Mouse (Mus musculus): ENCODE data around the gene Noc3l. TPM values are rescaled to one million over a fixed set of nuclear protein-coding genes. Genes with fewer than 3 reads are reported as not detected.

Noc3l gene
- total and polyA plus RNA-seq, 2 experiments from 2014 or later, result 2.5 to 6.4 TPM

GRCm38 (mm10) chr19:38798291-38798690 is 20.7 kb downstream of the Noc3l start:
- ATAC-seq (no peak), DNase-seq (ENCODE audit: low spot score) (no peak)
- Histone ChIP-seq H3K4me2 (ENCODE audit: low read depth, low read length) (no peak overlapping the region), H3K4me1 (ENCODE audit: insufficient read depth, low read length) (no peaks in the 10 kb centered on the region), H3K4me3 (ENCODE audit: low read length) (no peak overlapping the region), H3K9me3 (ENCODE audit: low read length) (no peaks in the 10 kb centered on the region), H3K27ac (no peak overlapping the region), H3K27me3 (ENCODE audit: insufficient read depth, low read length) (no peaks in the 10 kb centered on the region), H3K9ac (replicated peaks; ENCODE audit: low read length) (no peak overlapping the region), H3K36me3 (ENCODE audit: insufficient read depth, low read length) (peaks cover 51% of the 10 kb centered on the region)
- 85% methylated on average over 1 of the region's 1 CpGs for WGBS
- TF ChIP-seq CTCF (IDR thresholded peaks at IDR 0.05; ENCODE audit: low read depth), result no peak

- WGBS, result 82% methylated on average over 5 of the region's 5 CpGs
- no peak for TF ChIP-seq CTCF (IDR thresholded peaks at IDR 0.05; ENCODE audit: low read depth)
- no peaks in the 10 kb centered on the region for H3K9me3 ChIP-seq (ENCODE audit: low read length)
Measured at GRCm38 (mm10) chr19:38796546-38796945, 22.5 kb downstream of the Noc3l start.

GRCm38 (mm10) chr19:38793563-38794045 is 25.4 kb downstream of the Noc3l start:
- DNase-seq (ENCODE audit: low spot score) (no peak), ATAC-seq (no peak)
- H3K36me3 ChIP-seq (ENCODE audit: insufficient read depth, low read length), result peaks cover 60% of the 10 kb centered on the region
- TF ChIP-seq CTCF (IDR thresholded peaks at IDR 0.05; ENCODE audit: low read depth), result no peak
- 91% methylated on average over 7 of the region's 7 CpGs for WGBS
- H3K9me3 ChIP-seq (ENCODE audit: low read length), result no peaks in the 10 kb centered on the region
- no peak overlapping the region for H3K9ac ChIP-seq (replicated peaks; ENCODE audit: low read length)
- H3K4me1 ChIP-seq (ENCODE audit: insufficient read depth, low read length), result no peaks in the 10 kb centered on the region
- H3K27me3 ChIP-seq (ENCODE audit: insufficient read depth, low read length), result no peaks in the 10 kb centered on the region
- H3K4me2 ChIP-seq (ENCODE audit: low read depth, low read length), result no peak overlapping the region
- H3K27ac ChIP-seq, result no peak overlapping the region
- no peak overlapping the region for H3K4me3 ChIP-seq (ENCODE audit: low read length)

More at GRCm38 (mm10) chr19:38796546-38796945, 22.5 kb downstream of the Noc3l start:
- peaks cover 62% of the 10 kb centered on the region for H3K36me3 ChIP-seq (ENCODE audit: insufficient read depth, low read length)
- H3K4me1 ChIP-seq (ENCODE audit: insufficient read depth, low read length), result no peaks in the 10 kb centered on the region
- no peak overlapping the region for H3K27ac ChIP-seq
- H3K4me3 ChIP-seq (ENCODE audit: low read length), result no peak overlapping the region
- no peak overlapping the region for H3K9ac ChIP-seq (replicated peaks; ENCODE audit: low read length)
- DNase-seq (ENCODE audit: low spot score), result no peak
- H3K4me2 ChIP-seq (ENCODE audit: low read depth, low read length), result no peak overlapping the region
- H3K27me3 ChIP-seq (ENCODE audit: insufficient read depth, low read length), result no peaks in the 10 kb centered on the region
- no peak for ATAC-seq

GRCm38 (mm10) chr19:38787756-38788155 is 31.3 kb downstream of the Noc3l start:
- H3K27ac ChIP-seq, result no peak overlapping the region
- no peak overlapping the region for H3K4me2 ChIP-seq (ENCODE audit: low read depth, low read length)
- DNase-seq (ENCODE audit: low spot score), result no peak
- H3K9ac ChIP-seq (replicated peaks; ENCODE audit: low read length), result no peak overlapping the region
- WGBS, result 89% methylated on average over 6 of the region's 6 CpGs
- H3K36me3 ChIP-seq (ENCODE audit: insufficient read depth, low read length), result peaks cover 18% of the 10 kb centered on the region; the same call in 1 of the 2 replicates
- no peak overlapping the region for H3K4me3 ChIP-seq (ENCODE audit: low read length)
- H3K9me3 ChIP-seq (ENCODE audit: low read length), result no peaks in the 10 kb centered on the region
- no peaks in the 10 kb centered on the region for H3K27me3 ChIP-seq (ENCODE audit: insufficient read depth, low read length)
- no peaks in the 10 kb centered on the region for H3K4me1 ChIP-seq (ENCODE audit: insufficient read depth, low read length)
- no peak for ATAC-seq
- no peak for TF ChIP-seq CTCF (IDR thresholded peaks at IDR 0.05; ENCODE audit: low read depth)

GRCm38 (mm10) chr19:38783542-38783941 is 35.5 kb downstream of the Noc3l start:
- no peaks in the 10 kb centered on the region for H3K27me3 ChIP-seq (ENCODE audit: insufficient read depth, low read length)
- WGBS, result 91% methylated on average over 9 of the region's 9 CpGs
- no peak for ATAC-seq
- H3K27ac ChIP-seq, result no peak overlapping the region
- H3K4me1 ChIP-seq (ENCODE audit: insufficient read depth, low read length), result no peaks in the 10 kb centered on the region
- DNase-seq (ENCODE audit: low spot score), result no peak
- no peak overlapping the region for H3K9ac ChIP-seq (replicated peaks; ENCODE audit: low read length)
- no peak overlapping the region for H3K4me3 ChIP-seq (ENCODE audit: low read length)
- no peaks in the 10 kb centered on the region for H3K9me3 ChIP-seq (ENCODE audit: low read length)
- no peak overlapping the region for H3K4me2 ChIP-seq (ENCODE audit: low read depth, low read length)
- no peaks in the 10 kb centered on the region; the same call in 1 of the 2 replicates for H3K36me3 ChIP-seq (ENCODE audit: insufficient read depth, low read length)
- TF ChIP-seq CTCF (IDR thresholded peaks at IDR 0.05; ENCODE audit: low read depth), result no peak

- ATAC-seq (no peak), DNase-seq (ENCODE audit: low spot score) (no peak)
- H3K27ac ChIP-seq, result no peak overlapping the region
- H3K9ac ChIP-seq (replicated peaks; ENCODE audit: low read length), result no peak overlapping the region
- H3K4me3 ChIP-seq (ENCODE audit: low read length), result no peak overlapping the region
- WGBS, result 32% methylated on average over 2 of the region's 2 CpGs
- H3K4me2 ChIP-seq (ENCODE audit: low read depth, low read length), result no peak overlapping the region
- H3K9me3 ChIP-seq (ENCODE audit: low read length), result no peaks in the 10 kb centered on the region
- H3K27me3 ChIP-seq (ENCODE audit: insufficient read depth, low read length), result no peaks in the 10 kb centered on the region
- TF ChIP-seq CTCF (IDR thresholded peaks at IDR 0.05; ENCODE audit: low read depth), result no peak
- H3K4me1 ChIP-seq (ENCODE audit: insufficient read depth, low read length), result no peaks in the 10 kb centered on the region
- no peaks in the 10 kb centered on the region for H3K36me3 ChIP-seq (ENCODE audit: insufficient read depth, low read length)
Measured at GRCm38 (mm10) chr19:38778805-38779204, 40.2 kb downstream of the Noc3l start.

- Histone ChIP-seq H3K4me2 (ENCODE audit: low read depth, low read length) (no peak overlapping the region), H3K36me3 (ENCODE audit: insufficient read depth, low read length) (no peaks in the 10 kb centered on the region), H3K9me3 (ENCODE audit: low read length) (no peaks in the 10 kb centered on the region), H3K4me1 (ENCODE audit: insufficient read depth, low read length) (no peaks in the 10 kb centered on the region), H3K4me3 (ENCODE audit: low read length) (no peak overlapping the region), H3K27me3 (ENCODE audit: insufficient read depth, low read length) (no peaks in the 10 kb centered on the region), H3K9ac (replicated peaks; ENCODE audit: low read length) (no peak overlapping the region), H3K27ac (no peak overlapping the region)
- ATAC-seq (peak; percentile 67), DNase-seq (ENCODE audit: low spot score) (peak; percentile 84)
- WGBS, result 53% methylated on average over 4 of the region's 4 CpGs
- peak; percentile 84 for TF ChIP-seq CTCF (IDR thresholded peaks at IDR 0.05; ENCODE audit: low read depth)
Measured at GRCm38 (mm10) chr19:38775548-38775947, 43.5 kb downstream of the Noc3l start.

Measured in hindbrain, postnatal 0 days (tissue).